14 mouse cellular contexts compared by ENCODE assay signal in genomic region chr10:67249486-67249885, GRCm38 (mm10). TPM values are rescaled to one million over a fixed set of nuclear protein-coding genes. Genes with fewer than 3 reads are reported as not detected.
DNase-seq lines count a peak whose midpoint lies in the region; TF ChIP-seq lines count a peak whose summit lies in the region.
"Had no signal": no experiment of that assay in that cellular context is flagged by ENCODE, and none has a peak within 500 bp of the region (broad histone marks: within the 10 kb centered on the region; RNA-seq: fewer than 3 reads in every experiment).

No protein-coding gene starts in this region.

- TF ChIP-seq CTCF in lung, adult 2 months (IDR thresholded peaks at IDR 0.05; ENCODE audit: insufficient read depth, low read length), result no peak

- peak; percentile 71 for DNase-seq in adrenal gland, adult 2 months
- no peak for DNase-seq in adrenal gland, postnatal 4 days (ENCODE audit: low spot score in 2 of 2)
- peak; percentile 35 for DNase-seq in layer of hippocampus, adult 9-11 months
- no peak for DNase-seq in layer of hippocampus, adult 9-10 months (ENCODE audit: low spot score)
- peak; percentile 43 for DNase-seq in lung, postnatal 36 days
- no peak for DNase-seq in lung, adult 2 months
- peak; percentile 57 for DNase-seq in telencephalon, adult 2 months (ENCODE audit: low read depth, low spot score)
- no peak for DNase-seq in kidney, adult 8-10 months
- DNase-seq: cerebellum, adult 9-11 months; kidney, adult 11 months; kidney, postnatal 10 days; midbrain, embryonic 14.5 days; retina, postnatal 1 day; thymus, postnatal 25 days had no signal

- no peak for TF ChIP-seq POLR2A in lung, adult 2 months (IDR thresholded peaks at IDR 0.05; ENCODE audit: borderline replicate concordance, extremely low read depth, low read depth, low read length)

- no peaks in the 10 kb centered on the region; the same call in none of the 2 replicates for H3K4me1 ChIP-seq in lung, adult 2 months (ENCODE audit: control insufficient read depth, insufficient read depth, low read length)

- 56% methylated on average over 2 of the region's 2 CpGs for whole genome bisulfite sequencing in lung, adult 2 months

- H3K4me3 ChIP-seq in lung, adult 2 months (replicated peaks; ENCODE audit: extremely low read depth, low read depth, low read length), result no peak overlapping the region

RNA-seq across cellular contexts. Expression of gene Nrbf2, which starts 35.6 kb away (rescaled TPM):
- total RNA-seq in adrenal gland, adult 2 months (2021), result 10 to 100 TPM; 18.0 to 25.7 TPM
- polyA plus RNA-seq in adrenal gland, adult 2 months (2012; rRNA removed), result 21.8 and 22.6 TPM in 2 replicates
- 10 to 100 TPM; 15.5 to 16.3 TPM for total RNA-seq in adrenal gland, postnatal 4 days (2021)
- 8.3 TPM in 2 replicates for polyA plus RNA-seq in lung, adult 2 months (2012; rRNA removed)

Comparison
In these comparisons a context has a peak if more than half of its experiments do, and no peak if none do; other contexts are left out.
1. DNase-seq: peak in adrenal gland, adult 2 months (single experiment), layer of hippocampus, adult 9-11 months (single experiment), lung, postnatal 36 days (single experiment) and telencephalon, adult 2 months (single experiment); none in adrenal gland, postnatal 4 days (0 of 2), layer of hippocampus, adult 9-10 months (single experiment), lung, adult 2 months (single experiment) and kidney, adult 8-10 months (0 of 2).